Mouse (Mus musculus) adrenal gland, postnatal 25 days (tissue): ENCODE measurements around the gene Hoxd4. TPM values are rescaled to one million over a fixed set of nuclear protein-coding genes. Genes with fewer than 3 reads are reported as not detected.

Source experiments
- DNase-seq: peaks from one replicate; pipeline ENCODE4 v3.0.0; 2021; ENCODE audit warnings: mixed read lengths
- long read RNA-seq: library from polyadenylated mRNA; stranded (forward); transcript quantifications from one replicate; pipeline ENCODE4 v2.0.0, GENCODE M21; 2021
- total RNA-seq: library from RNA; stranded (reverse); gene quantifications from 2 replicates; pipeline ENCODE4 v1.2.3, GENCODE M21; 2021

Gene Hoxd4
- total RNA-seq: 27.8 and 34.1 TPM in 2 replicates
- long read RNA-seq, partial matches to known transcripts: 0 of 1 reads
- long read RNA-seq, other reads (novel, unspliced or antisense): 1 of 1 reads

DNA sequence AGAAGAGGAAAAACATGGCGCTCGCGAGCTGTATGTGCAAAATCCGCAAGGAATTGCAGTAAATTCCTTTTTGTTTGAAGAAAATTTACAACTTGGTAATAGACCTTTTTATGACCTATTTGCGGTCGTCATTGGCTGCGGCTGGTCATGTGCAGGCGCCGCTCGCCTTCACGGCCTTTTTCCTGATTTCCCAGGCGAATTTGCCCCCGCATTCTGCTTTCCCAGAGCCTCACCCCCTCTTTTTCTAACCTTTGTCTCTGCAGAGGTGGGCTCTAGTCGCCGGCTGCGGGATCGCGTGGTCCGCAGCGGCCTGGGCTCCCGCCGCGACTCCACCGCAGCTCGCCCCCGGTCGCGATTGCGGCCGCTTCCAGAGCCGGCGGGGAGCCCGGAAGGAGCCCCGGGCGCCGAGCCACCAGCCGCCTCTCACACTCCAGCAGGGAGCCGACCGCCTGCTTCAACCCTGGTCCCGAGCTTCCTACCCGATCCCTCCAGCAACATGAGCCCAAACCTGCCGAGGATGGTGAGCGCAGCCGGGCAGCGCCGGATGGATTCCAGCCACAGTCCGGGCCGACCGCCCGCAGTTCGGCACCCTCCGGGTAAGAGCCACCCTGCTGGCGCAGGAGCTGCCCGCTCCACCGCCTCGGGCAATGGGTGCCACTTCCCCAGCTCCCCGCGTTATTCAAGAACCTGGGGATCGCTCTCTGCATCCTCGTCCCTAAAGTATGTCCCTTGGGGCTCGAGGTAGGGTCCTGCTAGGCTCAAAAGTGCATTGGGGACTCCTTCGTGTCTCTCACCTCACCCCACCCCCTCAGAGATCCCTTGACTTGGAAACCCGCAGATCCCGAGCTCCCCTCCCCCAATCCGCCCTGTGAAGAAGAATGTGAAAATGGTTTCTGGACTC lies at the start of gene Hoxd4, which contains the start of gene Hoxd3:
Gene Hoxd4, plus strand, starts transcription at position 209 of the 901 bp plus-strand sequence.
Gene Hoxd3, plus strand, starts transcription at position 207 of the 901 bp plus-strand sequence.
- DNase-seq: peak; percentile 67

DNA sequence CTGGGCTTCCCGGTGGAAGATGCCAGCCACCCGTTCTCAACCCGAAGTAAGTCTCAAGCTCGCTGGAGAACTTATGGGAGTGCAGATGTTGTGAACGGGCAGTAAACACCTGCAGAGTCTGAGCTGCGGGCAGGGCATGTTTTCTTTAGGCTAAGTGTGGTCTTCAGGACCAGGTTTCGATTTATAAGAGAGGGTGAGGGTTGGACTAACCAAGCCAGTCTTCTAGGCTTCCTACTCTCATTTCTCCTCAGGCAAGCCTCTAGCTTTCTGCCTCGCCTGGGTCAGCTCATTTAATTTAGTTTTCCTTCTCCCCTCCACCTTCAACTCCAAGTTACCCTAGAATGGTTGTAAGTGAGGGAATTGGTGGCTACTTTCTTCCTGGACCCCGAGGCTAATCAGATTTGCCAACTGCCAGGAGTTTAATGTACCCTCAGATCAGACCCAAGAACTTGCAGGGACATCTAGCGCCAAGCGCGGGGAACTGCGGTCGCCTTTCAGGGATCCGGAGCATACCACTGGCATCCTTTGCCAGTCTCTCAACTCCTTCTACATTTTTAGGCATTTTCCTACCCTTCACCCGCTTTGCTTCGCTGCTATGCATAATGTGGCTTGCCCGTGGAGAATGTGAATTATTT lies 48.3 kb upstream of the Hoxd4 start:
- peak; percentile 55 for DNase-seq

DNA sequence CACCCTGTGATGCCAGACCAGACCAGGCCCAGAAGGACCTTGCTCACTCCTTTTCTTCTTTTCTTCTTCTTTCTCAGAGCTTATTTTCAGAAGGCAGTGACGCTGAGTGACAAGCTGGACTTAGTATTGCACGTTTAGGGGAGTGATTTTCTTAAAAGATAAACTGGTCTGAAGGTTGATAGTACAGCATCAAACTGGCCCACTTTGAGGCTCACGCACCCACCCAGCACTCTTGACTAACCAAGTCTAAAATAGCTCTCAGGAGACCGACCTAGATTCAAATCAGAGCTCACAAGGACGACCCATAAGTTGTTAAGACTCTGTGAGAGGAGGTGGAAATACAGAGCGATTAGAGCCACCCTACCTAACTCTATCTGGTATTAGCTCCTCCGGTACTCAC lies 45.3 kb upstream of the Hoxd4 start:
- DNase-seq: no peak

DNA sequence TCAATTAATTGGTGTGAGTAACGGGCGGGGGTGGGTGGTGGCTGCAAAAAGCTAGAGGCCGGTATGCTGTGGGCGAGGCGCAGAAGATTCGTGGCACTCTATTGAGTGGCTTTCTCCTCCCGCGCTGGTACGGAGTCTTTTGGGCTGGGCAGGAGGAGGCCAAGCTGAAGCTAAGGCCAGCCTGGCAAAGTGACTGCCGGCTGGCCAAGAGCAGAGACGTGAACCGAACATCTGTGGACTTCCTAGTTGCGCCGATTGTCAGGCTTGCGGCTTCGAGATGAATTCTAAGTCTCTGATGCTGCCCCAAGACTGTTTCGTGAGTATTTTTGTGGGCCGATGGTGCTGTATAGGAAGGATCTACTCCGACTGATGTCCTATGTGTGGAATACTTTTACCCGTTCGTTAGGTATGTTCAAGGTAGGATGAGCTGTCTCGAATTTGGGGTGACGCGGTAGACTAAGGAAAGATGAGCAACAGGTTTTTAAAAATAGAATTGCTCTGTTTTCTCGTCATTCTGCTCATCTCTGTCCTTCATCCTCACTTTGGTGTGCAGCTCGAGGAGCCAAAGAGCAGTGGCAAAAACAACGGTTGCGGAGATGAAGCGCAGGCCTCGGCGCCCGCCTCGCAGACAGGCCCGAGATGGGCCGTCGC lies 44.4 kb upstream of the Hoxd4 start:
- no peak for DNase-seq

DNA sequence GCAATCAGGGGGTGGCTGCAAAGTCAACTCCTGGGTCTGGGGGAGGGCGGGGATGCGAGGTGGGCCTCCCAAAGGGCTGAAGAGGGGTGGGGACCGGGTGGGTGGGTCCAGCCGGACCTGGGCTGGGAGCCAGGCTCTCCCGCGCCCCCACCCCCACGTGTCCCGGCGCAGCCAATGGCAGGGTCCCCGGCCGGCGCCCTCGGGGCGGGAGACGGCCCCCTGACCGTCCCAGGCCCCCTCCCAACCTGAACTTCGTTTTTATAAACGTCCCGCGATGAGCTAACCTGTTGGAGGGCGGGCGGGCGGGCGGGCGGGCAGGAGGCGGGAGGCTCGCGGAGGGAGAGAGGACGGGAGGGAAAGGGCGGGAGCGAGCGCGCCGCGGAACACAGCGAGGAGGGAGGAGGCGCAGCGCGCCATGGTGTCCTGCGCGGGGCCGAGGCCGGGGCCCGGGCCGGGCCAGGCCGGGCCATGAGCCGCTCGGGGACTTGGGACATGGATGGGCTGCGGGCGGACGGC lies 43.8 kb upstream of the Hoxd4 start, which contains the start of gene Hoxd13:
Gene Hoxd13, plus strand, starts transcription at position 469 of the 516 bp plus-strand sequence.
- no peak for DNase-seq

DNA sequence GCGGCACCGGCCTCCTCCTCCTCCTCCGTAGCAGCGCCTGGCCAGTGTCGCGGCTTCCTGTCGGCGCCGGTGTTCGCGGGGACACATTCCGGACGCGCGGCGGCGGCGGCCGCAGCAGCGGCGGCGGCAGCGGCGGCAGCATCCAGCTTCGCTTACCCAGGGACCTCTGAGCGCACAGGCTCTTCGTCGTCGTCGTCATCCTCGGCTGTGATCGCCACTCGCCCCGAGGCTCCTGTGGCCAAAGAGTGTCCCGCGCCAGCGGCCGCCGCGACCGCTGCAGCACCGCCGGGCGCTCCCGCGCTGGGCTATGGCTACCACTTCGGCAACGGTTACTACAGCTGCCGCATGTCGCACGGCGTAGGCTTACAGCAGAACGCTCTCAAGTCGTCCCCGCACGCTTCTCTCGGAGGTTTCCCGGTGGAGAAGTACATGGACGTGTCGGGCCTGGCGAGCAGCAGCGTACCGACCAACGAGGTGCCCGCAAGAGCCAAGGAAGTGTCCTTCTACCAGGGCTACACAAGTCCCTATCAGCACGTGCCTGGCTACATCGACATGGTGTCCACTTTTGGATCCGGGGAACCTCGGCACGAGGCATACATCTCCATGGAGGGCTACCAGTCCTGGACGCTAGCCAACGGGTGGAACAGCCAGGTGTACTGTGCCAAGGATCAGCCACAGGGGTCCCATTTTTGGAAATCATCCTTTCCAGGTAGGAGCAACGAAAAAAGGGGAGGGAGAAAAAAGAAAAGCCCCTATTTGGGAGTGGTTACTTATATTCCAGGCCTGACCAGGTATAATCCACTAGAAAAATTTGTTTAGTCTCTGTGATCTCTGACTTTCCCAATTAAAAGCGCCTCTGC lies 43.1 kb upstream of the Hoxd4 start:
- DNase-seq: no peak

DNA sequence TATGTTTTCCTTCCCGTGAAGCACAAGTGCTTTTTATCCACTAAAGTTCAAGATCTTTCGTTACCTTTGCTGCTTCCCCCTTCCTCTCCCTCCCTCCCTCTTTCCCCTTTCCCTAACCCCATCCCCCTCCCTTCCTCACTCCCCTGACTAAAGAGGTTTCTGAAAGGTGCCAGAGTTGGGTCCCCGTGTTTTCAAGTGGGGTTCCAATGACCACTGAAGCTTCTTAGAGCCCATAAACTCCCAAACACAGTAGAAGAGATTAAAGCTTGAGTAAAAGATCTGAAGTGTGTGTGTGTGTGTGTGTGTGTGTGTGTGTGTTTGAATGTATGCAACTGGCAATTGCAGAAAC lies 42.5 kb upstream of the Hoxd4 start:
- DNase-seq: no peak

DNA sequence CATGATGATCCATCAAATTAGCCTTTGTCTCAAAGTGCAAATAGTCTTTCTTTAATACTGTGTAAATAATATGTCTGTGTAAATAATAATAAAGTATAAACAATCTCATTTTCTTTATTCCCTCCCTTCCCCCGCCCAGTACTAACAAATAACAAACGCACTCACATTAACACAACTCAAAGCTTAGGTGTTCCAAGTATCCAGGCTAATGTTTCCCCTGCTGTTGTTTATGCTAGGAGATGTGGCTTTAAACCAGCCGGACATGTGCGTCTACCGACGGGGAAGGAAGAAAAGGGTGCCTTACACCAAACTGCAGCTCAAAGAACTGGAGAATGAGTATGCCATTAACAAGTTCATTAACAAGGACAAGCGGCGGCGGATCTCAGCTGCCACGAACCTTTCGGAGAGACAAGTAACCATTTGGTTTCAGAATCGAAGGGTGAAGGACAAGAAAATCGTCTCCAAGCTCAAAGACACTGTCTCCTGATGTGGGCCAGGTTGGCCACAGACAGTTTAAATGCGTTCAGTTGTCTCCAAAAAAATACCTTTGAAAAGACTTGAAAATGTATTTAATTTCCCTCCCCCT lies 42.0 kb upstream of the Hoxd4 start:
- no peak for DNase-seq

DNA sequence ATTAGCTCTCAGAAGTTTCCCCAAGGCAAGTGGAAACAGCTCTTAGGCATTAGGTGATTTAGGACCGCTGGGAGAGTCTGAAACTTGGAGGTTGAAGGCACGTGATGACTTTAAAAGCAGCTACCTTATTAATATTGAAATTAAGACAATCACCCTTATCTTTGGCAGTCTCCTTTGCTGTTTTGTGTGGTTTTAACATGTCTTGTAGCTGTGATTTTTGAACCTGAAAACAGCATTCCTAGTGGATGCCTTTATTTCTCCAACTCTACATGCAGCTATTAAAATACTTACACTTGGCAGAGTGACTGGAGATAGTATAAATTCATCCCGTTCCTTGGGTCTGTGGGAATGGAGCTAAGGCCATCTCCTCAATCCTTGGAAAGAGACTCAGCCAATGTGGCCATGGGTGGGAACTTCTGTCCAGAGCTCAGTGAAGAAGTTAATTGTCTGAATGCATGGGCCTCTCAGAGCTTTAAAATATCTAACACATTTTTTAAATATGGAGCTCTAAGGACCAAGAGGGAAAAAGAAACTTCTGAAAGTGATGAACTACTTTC lies 41.0 kb upstream of the Hoxd4 start:
- no peak for DNase-seq

DNA sequence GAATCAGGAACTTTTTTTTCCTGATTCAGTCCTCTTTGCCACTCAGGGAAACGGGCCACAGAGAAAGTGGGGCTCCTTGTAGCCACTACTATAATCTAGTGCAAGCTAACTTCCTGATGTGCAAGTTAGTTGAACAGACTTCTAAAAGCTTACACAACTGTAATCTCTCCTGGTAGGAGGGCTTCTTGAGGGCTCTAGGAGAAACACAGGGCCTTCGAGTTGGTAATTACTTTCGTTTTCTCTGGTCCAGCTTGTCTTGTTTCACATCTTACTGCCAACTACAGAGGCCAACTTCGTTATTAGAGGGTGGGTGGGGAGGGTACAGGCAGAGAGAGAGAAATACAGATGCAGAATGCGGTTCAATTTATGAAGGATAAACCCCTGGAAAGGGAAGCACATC lies 39.9 kb upstream of the Hoxd4 start:
- DNase-seq: no peak

DNA sequence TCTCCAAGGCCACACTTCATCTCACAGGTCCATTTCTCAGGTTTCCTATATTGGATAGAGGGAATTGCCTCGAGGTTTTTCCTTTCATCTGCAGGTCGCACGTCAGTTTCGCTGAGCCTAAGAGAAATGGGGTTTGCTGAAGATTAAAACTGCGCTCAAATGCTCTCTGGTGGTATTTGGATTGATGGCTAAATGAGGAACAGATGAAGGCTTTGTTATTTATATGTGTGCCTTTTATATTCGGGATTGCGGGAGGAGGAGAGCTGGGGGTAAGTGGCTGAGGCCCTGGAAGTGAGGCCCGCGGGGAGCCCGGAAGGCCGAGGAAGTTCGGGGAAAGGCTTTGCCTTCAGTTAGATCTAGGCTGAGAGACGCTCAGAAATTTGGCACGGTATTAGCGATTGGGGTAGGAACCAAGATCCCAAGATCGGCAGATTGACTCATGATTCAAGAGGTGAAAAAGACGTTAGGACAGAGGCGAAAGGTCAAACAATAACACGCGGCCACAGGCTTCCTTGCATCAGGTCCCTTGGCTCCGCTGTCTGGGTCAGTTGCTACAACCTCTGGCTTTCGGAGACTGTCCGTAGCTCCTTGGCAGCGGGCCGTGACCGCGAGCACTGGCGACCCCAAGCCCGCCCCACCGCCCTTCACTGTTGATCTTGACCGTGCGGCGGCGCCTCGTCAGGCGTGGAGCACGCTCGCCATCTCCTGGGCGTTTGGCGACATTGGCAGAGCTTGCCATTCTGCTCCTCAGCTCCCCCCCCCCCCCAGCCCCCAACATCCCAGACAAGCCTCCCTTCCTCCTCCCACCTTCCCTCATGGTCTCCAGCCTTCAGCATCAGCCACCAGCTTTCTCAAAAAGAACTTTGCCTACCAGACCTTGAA lies 39.0 kb upstream of the Hoxd4 start:
- peak; percentile 55 for DNase-seq

DNA sequence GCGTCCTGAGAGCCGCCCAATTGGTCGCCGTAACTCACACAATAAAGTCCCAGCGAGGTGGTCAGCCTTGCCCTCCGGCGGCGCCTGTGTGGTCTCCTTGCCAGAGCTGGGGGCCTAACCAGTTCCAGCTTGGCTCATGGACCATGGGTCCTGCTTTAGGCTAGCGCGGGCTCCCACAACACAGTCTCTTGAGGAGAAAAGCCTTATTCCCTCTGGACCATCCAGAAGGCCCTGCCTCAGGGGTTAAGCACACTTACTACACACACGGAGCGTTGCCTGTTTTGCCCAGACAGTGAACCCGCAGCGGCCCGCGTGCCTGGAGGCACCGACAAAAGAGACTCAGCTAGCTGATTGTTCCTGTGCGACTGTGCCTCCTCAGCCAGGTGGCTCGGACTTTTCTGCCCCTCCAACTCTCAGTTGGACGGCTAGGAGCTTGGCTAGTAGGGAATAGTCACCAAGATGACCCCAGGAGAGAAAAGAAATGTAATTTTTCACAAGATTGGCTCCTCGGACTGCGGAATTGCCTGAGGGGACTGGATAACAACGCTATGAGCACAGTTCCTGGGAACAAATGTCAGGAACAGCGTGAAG lies 37.8 kb upstream of the Hoxd4 start:
- DNase-seq: no peak

DNA sequence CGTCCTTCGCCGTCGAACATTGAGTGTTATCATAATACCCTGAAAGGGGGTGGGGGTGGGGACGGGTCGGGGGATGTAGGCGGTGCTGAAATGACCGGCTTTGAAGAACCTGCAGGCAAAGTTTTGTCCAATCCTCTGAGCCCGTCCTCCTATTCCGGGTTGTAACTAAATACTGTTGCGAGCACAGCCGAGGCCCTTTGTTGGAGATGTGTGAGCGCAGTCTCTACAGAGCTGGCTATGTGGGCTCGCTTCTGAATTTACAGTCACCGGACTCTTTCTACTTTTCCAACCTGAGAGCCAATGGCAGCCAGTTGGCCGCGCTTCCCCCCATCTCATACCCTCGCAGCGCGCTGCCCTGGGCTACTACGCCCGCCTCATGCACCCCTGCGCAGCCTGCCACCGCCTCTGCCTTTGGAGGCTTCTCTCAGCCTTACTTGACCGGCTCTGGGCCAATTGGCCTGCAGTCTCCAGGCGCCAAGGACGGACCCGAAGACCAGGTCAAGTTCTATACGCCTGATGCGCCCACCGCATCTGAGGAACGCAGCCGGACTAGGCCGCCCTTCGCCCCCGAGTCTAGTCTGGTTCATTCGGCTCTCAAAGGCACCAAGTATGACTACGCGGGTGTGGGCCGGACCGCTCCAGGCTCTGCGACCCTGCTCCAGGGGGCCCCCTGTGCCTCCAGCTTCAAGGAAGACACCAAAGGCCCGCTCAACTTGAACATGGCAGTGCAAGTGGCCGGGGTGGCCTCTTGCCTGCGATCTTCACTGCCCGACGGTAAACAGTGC lies 36.7 kb upstream of the Hoxd4 start, which contains the start of gene Hoxd12:
Gene Hoxd12, plus strand, starts transcription at position 133 of the 785 bp plus-strand sequence.
- DNase-seq: no peak

DNA sequence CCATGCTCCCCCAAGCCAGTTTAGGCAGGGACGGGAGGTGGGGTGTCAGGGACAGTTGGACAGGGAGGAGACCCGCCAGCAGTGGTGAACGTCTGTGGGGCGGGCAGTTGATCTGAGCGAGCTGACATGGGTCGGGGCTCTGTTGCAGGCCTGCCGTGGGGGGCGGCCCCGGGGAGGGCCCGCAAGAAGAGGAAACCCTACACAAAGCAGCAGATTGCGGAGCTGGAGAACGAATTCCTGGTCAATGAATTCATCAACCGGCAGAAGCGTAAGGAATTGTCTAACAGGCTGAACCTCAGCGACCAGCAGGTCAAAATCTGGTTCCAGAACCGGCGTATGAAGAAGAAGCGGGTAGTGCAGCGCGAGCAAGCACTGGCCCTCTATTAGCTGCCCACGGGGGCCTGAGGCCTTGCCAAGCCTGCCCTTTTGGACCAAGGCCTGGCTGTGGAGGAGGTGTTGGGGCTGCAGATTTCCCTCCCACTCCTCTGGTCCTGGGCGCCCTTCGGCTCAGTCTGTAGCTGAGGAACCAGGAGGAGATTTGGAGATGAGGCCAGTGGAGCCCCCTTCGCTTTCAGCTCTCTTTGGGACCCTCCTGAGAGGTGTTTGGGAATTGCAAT lies 36.0 kb upstream of the Hoxd4 start:
- DNase-seq: no peak

DNA sequence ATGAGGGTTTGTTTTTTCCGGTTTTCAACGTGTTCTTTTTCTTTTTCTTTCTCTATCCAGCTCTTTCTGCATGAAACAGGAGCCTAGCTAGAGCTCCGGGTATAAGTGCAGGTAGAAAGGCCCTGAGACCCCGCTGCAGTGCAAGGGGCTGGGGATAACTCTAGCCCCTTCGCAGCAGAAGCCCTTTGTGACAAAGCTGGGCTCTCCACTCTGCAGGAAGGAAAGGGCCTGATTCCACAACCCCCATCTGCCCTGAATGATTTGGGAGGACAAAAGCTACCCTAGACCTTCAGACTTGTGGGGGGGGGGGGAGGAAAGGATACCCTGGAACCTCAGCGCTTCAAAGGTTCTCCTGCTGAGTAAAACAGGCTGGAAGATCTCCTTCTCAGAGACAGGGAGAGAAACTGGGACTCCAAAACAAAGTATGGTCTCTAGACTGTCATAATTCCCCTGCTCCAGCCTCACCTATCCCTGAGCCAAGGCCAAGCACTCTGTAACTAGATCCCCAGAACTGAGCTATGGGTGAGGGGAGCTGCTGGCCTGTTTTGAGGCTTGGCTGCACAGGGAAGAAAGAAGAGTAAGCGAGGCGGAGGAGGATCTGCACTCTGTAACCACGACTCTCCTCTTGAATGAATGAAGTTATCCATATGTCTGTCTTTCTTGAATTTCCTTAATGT lies 35.2 kb upstream of the Hoxd4 start:
- DNase-seq: no peak

DNA sequence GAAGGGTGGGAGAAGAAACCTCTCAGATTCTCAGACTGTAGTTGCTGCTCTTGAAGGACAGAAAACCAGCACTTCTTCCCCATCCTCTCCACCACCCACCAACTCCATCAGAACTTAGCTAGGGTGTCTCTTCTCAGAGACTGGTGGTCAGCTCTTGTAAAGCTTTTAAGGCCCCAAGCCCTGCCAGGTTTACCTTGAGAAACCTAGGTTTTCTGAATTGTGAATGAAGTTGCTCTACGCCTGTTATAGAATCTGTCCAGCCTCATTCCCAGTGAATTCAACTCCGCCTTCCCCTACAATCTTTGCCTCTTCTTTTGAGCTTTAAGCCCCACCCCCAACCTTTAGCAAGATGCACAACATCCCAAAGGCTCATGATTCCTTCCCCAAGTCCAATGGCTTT lies 34.6 kb upstream of the Hoxd4 start:
- no peak for DNase-seq

DNA sequence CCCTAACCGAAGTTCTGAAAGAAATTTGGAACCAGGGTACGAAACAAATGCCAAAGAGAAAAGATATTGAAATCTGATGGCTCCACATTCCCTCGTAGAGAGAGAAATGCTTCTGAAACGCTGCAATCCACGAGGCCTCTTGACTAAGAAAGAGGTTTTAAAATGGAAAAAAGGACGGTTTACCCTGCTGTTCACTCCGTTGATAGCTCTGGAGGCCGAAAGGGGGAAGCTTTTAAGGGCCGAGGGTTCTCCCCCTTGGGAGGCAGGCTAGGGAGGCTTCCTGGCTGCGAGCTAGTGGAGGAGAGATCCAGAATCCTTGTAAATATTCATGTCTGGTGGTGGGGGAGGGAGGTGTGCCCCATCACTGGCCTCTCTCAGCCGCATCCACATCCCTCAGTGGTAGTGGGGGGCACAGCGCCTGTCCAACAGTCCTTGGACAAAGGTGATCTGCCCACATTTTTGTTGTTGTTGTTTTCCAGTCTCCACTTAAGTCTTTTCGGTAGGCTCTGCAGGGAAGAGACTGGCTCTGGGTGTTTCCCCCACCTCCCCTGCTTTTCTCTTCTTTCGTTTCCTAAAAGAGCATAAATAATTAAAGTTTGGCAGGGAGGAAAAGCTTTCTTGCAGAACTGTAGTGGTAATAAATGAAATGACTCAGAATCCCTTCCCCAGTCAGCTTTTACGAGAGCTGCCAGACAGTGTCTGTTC lies 32.7 kb upstream of the Hoxd4 start, which contains the start of gene Hoxd11:
Gene Hoxd11, plus strand, starts transcription at position 667 of the 705 bp plus-strand sequence.
- DNase-seq: no peak
